Mouse (Mus musculus) spleen, postnatal 36 days (tissue): ENCODE results near the gene Prr3.
A peak's percentile ranks its signal among the peaks of the same experiment; 100 is the strongest.
"Not testable (repeated sequence)": the region's sequence is repeated elsewhere in the genome, so short reads cannot be mapped to it uniquely, and the experiment has no call there.

Experiments used
- DNase-seq, 2 experiments: peaks; one replicate each; pipeline ENCODE4 v3.0.0; 2022; ENCODE audit warnings: low spot score in 2 of 2, mixed read lengths in 1 of 2

Gene Prr3

GRCm38 (mm10) chr17:35999356-35999755 is 19.3 kb upstream of the Prr3 start:
- peak; percentile 82 to 86 for DNase-seq

- peak in 1 of 2 experiments; percentile 54 for DNase-seq
These were observed 18.7 kb upstream of the Prr3 start for GRCm38 (mm10) chr17:35998545-35999305.

- DNase-seq: peak; percentile 81 to 89
These were observed 17.9 kb upstream of the Prr3 start for GRCm38 (mm10) chr17:35997713-35998510.

DNA sequence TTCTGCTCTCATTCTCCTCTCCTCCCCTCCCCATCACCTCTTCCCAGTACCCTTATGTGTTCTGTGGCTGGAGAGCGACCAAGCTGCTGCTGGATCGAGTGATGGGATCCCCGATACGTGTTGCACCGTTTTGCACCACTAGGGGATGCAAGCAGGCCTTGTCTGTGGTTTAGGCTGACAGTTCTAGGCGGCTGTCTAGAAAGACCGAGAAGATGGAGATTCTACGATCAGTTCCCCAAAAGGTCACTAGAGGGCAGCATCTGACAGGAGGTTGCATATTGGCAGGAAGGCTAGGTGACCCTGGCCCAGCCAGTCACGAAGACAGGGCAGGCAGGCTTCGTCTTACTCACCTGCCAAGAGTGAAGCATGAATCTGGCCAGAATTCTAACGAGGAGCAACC is 16.9 kb upstream of the Prr3 start:
- peak; percentile 97 to 98 for DNase-seq

DNA sequence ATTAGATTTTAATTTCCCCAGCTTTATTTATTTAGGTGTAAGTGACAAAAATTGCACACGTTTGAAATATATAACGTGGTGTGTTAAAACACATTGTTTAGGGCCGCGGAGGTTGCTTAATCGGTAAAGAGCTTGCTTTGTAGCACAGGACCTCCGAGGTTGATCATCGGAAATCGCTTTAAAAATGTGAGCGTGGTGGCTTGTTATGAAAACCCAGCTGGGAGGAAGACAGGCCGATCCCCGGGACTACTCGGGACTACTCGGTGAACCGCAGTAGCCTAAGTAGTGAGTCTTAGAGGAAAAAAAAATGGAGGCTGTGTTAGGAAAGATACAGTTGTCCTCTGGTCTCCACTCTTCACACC is 14.8 kb upstream of the Prr3 start:
- no peak for DNase-seq

DNA sequence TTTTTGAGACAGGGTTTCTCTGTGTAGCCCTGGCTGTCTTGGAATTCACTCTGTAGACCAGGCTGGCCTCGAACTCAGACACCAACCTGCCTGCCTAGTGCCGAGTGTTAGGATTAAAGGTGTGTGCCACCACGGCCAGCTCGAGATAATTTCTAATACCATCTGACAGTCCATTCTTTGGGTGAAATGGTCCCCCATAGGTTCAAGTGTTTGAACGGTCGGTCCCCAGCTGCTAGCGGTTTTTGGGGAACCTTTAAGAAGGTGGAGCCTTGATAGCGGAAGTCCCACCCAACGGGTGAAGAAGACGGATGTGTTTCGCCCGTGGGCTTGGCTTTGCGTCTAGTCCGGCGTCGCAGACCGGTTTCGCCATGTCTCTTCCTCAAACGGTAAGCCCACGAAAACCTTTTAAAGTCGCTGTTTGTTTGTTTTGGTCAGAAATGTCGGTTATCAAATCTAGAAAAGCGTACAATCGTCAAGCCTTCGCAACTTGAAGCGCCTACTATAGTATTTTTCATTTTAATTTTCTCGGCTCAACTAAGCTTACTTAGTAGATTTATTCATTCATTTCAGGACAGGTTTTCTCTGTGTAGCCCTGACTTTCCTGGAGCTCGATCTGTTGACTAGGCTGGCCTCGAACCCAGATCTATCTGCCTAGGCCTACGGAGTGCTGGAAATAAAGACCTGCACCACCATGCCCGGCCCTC is 14.3 kb upstream of the Prr3 start:
- DNase-seq: peak; percentile 88 to 92

GRCm38 (mm10) chr17:35993675-35994074 is 13.6 kb upstream of the Prr3 start:
- peak; percentile 71 to 72 for DNase-seq

DNA sequence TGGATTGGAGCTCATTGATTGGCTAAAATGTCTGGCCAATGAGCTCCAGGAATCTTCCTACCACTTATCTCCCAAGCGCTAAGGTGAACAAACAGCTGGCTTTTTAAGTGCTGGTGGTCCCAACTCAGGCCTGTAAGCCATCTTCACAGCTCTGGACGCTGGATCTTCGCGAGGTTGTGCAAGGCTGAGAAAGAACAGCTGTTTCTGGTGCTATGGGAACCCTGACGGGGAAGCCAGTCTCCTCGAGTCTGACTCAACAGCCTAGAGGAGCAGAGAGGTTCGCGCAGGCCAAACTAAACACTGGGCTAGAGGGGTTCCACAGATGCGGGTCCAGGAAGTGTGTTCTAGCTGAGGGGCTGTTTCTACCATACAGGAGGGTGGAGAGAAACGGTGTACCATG is 11.7 kb upstream of the Prr3 start:
- DNase-seq: no peak

- DNase-seq: no peak
These were observed 1.7 kb upstream of the Prr3 start for GRCm38 (mm10) chr17:35981776-35982175.

DNA sequence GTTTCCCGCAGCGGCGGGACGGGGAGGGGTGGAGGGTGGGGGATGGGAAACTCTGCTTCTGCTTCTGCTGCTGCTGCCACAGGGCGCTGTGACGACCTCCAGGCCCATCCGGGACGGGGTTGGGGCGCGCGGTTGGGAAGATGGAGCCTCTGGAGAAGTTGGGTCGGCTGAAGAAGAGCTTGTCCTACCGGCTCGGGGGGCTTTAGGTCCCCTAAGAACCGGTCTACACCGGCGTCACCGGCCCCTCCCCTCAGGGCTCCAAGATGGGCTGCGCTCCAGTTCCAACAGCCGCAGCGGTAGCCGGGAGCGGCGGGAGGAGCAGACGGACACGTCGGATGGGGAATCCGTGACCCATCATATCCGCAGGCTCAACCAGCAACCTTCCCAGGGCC is 323 bp upstream of the Prr3 start:
- DNase-seq: peak in 1 of 2 experiments; percentile 19

GRCm38 (mm10) chr17:35978811-35979400 is 1.1 kb downstream of the Prr3 start:
- DNase-seq: no peak

- no peak for DNase-seq
These were observed 7.9 kb downstream of the Prr3 start for GRCm38 (mm10) chr17:35972131-35972530.

- peak; percentile 98 for DNase-seq
These were observed 10.3 kb downstream of the Prr3 start, which contains the start of gene Abcf1 for GRCm38 (mm10) chr17:35969418-35970389. Gene Abcf1, minus strand, starts transcription at chr17:35969761.

DNA sequence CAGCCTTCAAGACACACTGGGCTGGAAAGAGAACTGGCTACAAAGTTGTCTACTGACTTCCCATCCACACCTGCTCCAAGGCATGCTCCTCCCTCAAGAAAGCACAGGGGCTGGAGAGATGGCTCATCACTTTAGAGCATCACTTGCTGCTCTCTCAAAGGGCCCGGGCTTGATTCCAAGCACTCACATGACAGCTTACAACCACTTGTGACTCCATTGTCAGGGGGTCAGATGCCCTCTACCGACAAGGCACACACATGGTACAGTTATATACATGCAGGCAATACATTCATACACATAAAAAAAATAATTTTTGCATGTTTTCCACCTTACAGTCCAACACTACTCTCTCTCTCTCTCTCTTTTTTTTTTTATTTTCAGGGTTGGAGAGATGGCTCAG is 12.4 kb downstream of the Prr3 start:
- no peak for DNase-seq

DNA sequence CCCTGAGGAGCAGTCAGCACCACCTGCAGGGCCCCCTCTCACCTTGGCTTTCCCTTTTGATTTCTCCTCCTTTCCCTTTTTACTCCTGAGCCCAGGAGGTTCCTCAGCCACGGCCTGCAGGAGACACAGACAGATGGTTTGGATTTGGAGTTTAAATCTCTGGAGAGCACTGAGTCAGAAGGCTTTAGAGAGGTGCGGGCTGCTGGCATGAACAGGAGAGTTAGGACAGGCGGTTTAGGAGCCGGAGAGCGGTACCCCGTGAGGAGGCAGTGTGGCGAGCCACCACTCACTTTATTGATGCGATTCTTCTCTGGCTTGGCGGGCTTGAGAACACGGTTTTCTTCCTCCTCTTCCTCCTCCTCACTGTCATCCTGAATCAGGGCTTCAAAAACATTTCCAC is 16.8 kb downstream of the Prr3 start:
- no peak for DNase-seq

DNA sequence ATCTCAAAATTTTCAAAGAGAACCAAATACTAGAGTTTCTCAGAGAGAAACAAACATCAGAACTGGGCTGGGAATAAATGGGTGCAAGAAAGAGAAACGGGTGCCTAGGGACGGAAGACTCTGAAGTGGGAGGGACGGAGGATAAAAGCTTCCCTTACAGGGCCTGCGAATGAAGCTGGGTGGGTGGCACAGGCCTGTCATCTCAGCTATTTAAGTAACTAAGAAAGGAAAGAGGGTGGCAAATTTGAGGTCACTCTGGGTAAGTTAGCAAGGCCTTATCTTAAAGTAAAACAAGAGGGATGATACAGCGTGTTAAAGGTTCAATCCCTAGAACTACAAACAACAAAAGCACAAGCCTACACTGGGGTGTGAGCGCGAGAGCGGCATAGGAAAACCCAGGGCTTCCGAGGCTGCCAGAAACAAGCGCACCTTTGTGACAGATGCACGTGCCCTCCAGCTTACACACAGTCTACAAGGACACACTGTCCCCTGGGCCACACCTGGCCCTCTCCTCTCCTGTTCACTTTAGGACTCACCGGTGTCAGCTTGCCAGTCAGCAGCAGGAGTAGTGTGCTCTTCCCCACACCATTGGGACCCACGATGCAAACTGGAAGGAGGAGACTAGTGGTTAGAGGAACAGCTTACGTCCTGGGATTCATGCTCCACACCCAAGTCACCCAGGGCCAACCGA is 21.4 kb downstream of the Prr3 start:
- DNase-seq: no peak

- no peak for DNase-seq
These were observed 25.4 kb downstream of the Prr3 start for GRCm38 (mm10) chr17:35954665-35955064.

DNA sequence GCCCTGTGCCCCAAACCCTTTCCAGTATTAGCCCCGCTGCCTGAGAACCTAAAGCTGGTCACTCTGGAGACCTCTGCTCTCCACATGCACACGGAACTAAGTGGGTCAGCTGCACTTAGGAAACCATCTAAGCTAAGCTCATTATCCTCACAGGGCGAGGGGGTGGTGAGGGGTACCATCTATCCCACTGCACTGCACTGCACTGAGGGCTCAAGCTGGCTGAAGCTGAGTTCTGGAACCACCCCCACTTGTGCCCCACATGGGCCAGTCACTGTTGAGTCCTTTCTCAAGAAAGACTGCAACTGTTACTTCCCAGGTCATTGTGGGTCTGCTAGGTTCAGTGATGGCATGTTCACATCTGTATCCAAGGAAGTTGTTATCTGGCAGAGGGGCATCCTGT is 27.5 kb downstream of the Prr3 start:
- DNase-seq: not testable (repeated sequence)

DNA sequence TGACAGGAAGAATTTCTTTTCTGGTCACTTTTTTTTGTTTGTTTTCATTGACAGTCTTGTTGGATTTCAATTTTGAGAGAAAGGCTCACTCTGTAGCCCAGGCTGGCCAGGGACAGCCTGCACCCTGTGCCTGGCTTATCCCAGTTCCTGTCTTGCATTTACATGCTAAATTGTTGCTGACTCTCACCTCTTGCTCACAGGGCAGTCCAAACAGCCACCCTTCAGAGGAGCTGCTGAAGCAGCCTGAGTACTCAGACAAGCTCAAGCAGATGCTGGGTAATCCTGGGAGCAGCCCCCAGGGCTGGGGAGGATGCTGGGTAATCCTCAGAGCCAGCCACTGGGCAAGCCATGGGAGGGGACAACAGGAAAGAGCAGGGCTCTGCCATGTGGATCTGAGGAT is 29.1 kb downstream of the Prr3 start:
- not testable (repeated sequence) for DNase-seq

GRCm38 (mm10) chr17:35939941-35940340 is 40.1 kb downstream of the Prr3 start:
- DNase-seq: no peak
